Mouse (Mus musculus) gastrocnemius, adult 2 months (tissue): ENCODE results near the gene Kmt2e. TPM values are rescaled to one million over a fixed set of nuclear protein-coding genes. Genes with fewer than 3 reads are reported as not detected.
"Not testable (repeated sequence)": the region's sequence is repeated elsewhere in the genome, so short reads cannot be mapped to it uniquely, and the experiment has no call there.

Experiments
- DNase-seq: peaks from one replicate; pipeline ENCODE4 v3.0.0; 2022
- H3K27ac ChIP-seq: fragments of 200-600 bp; 2 replicates; pipeline ENCODE4 v1.8.1; 2022; ENCODE audit warnings: mild to moderate bottlenecking
- H3K4me3 ChIP-seq: fragments of 200-600 bp; 2 replicates; pipeline ENCODE4 v1.8.1; 2022; ENCODE audit warnings: mild to moderate bottlenecking, moderate library complexity
- CTCF ChIP-seq: fragments of 200-600 bp; IDR thresholded peaks from 2 replicates; pipeline ENCODE4 v1.8.1; 2022; ENCODE audit warnings: antibody characterized with exemption, mild to moderate bottlenecking, moderate library complexity
- intact Hi-C: fragments of 180-260 bp; cut with DNase I; formaldehyde crosslinking; loops from one replicate; pipeline ENCODE4 v1.15.1; 2025
- total RNA-seq, 2 experiments: library from RNA; stranded (reverse); gene quantifications; 2 replicates each; pipeline ENCODE4 v1.2.3; 2021

Kmt2e gene
- total RNA-seq, 2 experiments from 2014 or later: 26.4 to 28.4 TPM

DNA sequence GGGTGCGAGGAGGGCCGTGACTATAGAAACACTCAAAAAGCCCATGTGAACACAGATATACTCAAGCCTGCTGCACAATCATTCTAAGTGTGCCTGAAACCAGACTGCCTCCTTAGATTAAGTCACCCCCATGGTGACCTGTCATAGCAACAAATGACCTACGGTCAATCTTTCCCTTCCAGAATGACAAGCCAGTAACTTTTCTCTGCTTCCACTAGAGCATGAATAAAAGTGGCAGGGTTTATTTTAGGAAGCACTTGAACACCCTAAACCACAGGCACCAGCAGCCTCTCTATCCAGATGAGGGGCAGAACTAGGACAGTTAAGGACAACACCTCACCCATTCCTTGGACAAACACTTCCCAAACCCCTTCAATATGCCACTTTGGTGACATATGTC is 85.4 kb downstream of the Kmt2e start:
- intact Hi-C loops: no loop called here
- TF ChIP-seq CTCF: no peak
- Histone ChIP-seq H3K27ac (peak overlapping the region; percentile 56; the same call in 1 of the 2 replicates), H3K4me3 (no peak overlapping the region)
- DNase-seq: no peak

- no peak for TF ChIP-seq CTCF
- intact Hi-C loops: no loop called here
- no peak for DNase-seq
- Histone ChIP-seq H3K27ac (no peak overlapping the region), H3K4me3 (no peak overlapping the region)
Observed at GRCm38 (mm10) chr5:23521645-23522044, 87.4 kb downstream of the Kmt2e start.

GRCm38 (mm10) chr5:23523936-23524335 is 89.7 kb downstream of the Kmt2e start:
- Histone ChIP-seq H3K4me3 (no peak overlapping the region), H3K27ac (no peak overlapping the region)
- DNase-seq: no peak
- no peak for TF ChIP-seq CTCF
- intact Hi-C loops: no loop called here

GRCm38 (mm10) chr5:23524621-23525020 is 90.4 kb downstream of the Kmt2e start:
- no peak for TF ChIP-seq CTCF
- DNase-seq: no peak
- H3K4me3 ChIP-seq: no peak overlapping the region
- no peak overlapping the region for H3K27ac ChIP-seq
- intact Hi-C loops: no loop called here

- intact Hi-C loops: no loop called here
- Histone ChIP-seq H3K27ac (no peak overlapping the region), H3K4me3 (no peak overlapping the region)
- no peak for DNase-seq
- no peak for TF ChIP-seq CTCF
Observed at GRCm38 (mm10) chr5:23531100-23531499, 96.9 kb downstream of the Kmt2e start.

- no peak for DNase-seq
- Histone ChIP-seq H3K4me3 (no peak overlapping the region), H3K27ac (no peak overlapping the region)
- TF ChIP-seq CTCF: no peak
- intact Hi-C loops: no loop called here
Observed at GRCm38 (mm10) chr5:23531541-23532096, 97.4 kb downstream of the Kmt2e start.

DNA sequence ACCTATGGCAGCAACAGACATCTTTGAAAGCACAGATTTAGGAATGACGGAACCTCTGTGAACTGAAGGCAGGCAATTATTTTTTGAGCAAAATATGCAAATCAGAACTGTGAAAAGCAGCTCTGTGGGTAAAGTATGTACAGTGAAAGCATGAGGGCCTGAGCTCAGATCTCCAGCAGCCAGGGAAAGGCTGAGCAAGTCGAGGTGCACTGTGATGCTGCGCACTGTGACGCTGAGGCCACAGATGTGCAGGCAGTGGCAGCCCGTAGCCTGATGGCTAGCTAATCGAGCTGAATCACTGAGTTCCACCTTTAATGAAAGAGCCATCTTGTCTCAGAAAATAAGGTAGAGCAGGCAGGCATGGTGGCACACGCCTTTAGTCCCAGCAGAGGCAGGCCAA is 101.5 kb downstream of the Kmt2e start:
- TF ChIP-seq CTCF: no peak
- Histone ChIP-seq H3K27ac (no peak overlapping the region), H3K4me3 (no peak overlapping the region)
- intact Hi-C loops: no loop called here
- no peak for DNase-seq

- no peak for TF ChIP-seq CTCF
- DNase-seq: peak; percentile 57
- intact Hi-C loops: no loop called here
- H3K4me3 ChIP-seq: no peak overlapping the region
- peak overlapping the region; percentile 8; the same call in 1 of the 2 replicates for H3K27ac ChIP-seq
Observed at GRCm38 (mm10) chr5:23551687-23552086, 117.4 kb downstream of the Kmt2e start.

DNA sequence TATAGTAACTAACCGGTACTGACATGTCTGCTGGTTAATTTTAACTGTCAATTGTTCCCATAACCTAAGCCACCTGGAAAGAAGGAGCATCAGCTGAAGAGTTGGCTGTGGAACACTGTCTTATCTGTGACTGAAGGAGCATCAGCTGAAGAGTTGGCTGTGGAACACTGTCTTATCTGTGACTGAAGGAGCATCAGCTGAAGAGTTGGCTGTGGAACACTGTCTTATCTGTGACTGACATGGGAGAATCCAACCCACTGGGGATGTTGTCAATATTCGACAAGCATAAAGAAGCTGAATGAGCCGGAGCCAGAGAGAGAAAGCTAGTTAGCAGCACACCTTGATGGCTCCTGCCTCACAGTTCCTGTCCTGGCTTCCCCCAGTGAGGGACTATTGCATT is 119.1 kb downstream of the Kmt2e start:
- H3K27ac ChIP-seq, DNase-seq, intact Hi-C loops, H3K4me3 ChIP-seq: not testable (repeated sequence)
